Mouse (Mus musculus): ENCODE results near the gene Thoc5. TPM values are rescaled to one million over a fixed set of nuclear protein-coding genes. Genes with fewer than 3 reads are reported as not detected.

The Thoc5 gene
- polyA plus RNA-seq, 1 experiment from 2014 or later: 40.5 TPM

- no peak overlapping the region for H3K4me2 ChIP-seq
- 50% methylated on average over 6 of the region's 6 CpGs for WGBS
- H3K9me3 ChIP-seq (ENCODE audit: control insufficient read depth, low read length): no peaks in the 10 kb centered on the region
- H3K27me3 ChIP-seq (replicated peaks; ENCODE audit: control insufficient read depth, insufficient read depth, low read length): no peaks in the 10 kb centered on the region; the same call in 1 of the 2 replicates
- H3K4me3 ChIP-seq (ENCODE audit: low read depth, low read length): no peak overlapping the region
- ATAC-seq (replicated peaks; ENCODE audit: low FRiP score) (no peak), DNase-seq (ENCODE audit: low spot score) (no peak)
- no peaks in the 10 kb centered on the region for H3K36me3 ChIP-seq (ENCODE audit: control insufficient read depth, insufficient read depth, low read length)
- no peak overlapping the region for H3K9ac ChIP-seq (ENCODE audit: low read depth, low read length)
- peaks cover 16% of the 10 kb centered on the region for H3K4me1 ChIP-seq (replicated peaks; ENCODE audit: control insufficient read depth, insufficient read depth, low read length)
- H3K27ac ChIP-seq (ENCODE audit: low read depth, low read length): no peak overlapping the region
These were observed 68.1 kb downstream of the Thoc5 start for GRCm38 (mm10) chr11:4963099-4963808.

- no peak overlapping the region for H3K4me2 ChIP-seq
- H3K4me1 ChIP-seq (replicated peaks; ENCODE audit: control insufficient read depth, insufficient read depth, low read length): peaks cover 21% of the 10 kb centered on the region
- 59% methylated on average over 2 of the region's 2 CpGs for WGBS
- ATAC-seq (replicated peaks; ENCODE audit: low FRiP score) (no peak), DNase-seq (ENCODE audit: low spot score) (no peak)
- H3K36me3 ChIP-seq (ENCODE audit: control insufficient read depth, insufficient read depth, low read length): no peaks in the 10 kb centered on the region
- peak overlapping the region; percentile 81; the same call in 1 of the 2 replicates for H3K27ac ChIP-seq (ENCODE audit: low read depth, low read length)
- H3K9me3 ChIP-seq (ENCODE audit: control insufficient read depth, low read length): no peaks in the 10 kb centered on the region
- H3K9ac ChIP-seq (ENCODE audit: low read depth, low read length): 0 out of 2 replicates have a peak overlapping the region, but pooled peaks have one; percentile 28
- H3K27me3 ChIP-seq (replicated peaks; ENCODE audit: control insufficient read depth, insufficient read depth, low read length): no peaks in the 10 kb centered on the region
- no peak overlapping the region for H3K4me3 ChIP-seq (ENCODE audit: low read depth, low read length)
These were observed 71.2 kb downstream of the Thoc5 start for GRCm38 (mm10) chr11:4966325-4966724.

- peak overlapping the region; percentile 81 for H3K27ac ChIP-seq (ENCODE audit: low read depth, low read length)
- H3K36me3 ChIP-seq (ENCODE audit: control insufficient read depth, insufficient read depth, low read length): no peaks in the 10 kb centered on the region
- H3K27me3 ChIP-seq (replicated peaks; ENCODE audit: control insufficient read depth, insufficient read depth, low read length): no peaks in the 10 kb centered on the region
- H3K9me3 ChIP-seq (ENCODE audit: control insufficient read depth, low read length): no peaks in the 10 kb centered on the region
- H3K4me2 ChIP-seq: peak overlapping the region; percentile 30
- H3K4me1 ChIP-seq (replicated peaks; ENCODE audit: control insufficient read depth, insufficient read depth, low read length): peaks cover 21% of the 10 kb centered on the region
- no peak overlapping the region for H3K4me3 ChIP-seq (ENCODE audit: low read depth, low read length)
- DNase-seq (ENCODE audit: low spot score) (no peak), ATAC-seq (replicated peaks; ENCODE audit: low FRiP score) (peak; percentile 88)
- 34% methylated on average over 5 of the region's 5 CpGs for WGBS
- 0 out of 2 replicates have a peak overlapping the region, but pooled peaks have one; percentile 28 for H3K9ac ChIP-seq (ENCODE audit: low read depth, low read length)
These were observed 71.8 kb downstream of the Thoc5 start for GRCm38 (mm10) chr11:4966888-4967287.

GRCm38 (mm10) chr11:4967549-4967948 is 72.4 kb downstream of the Thoc5 start:
- Histone ChIP-seq H3K9me3 (ENCODE audit: control insufficient read depth, low read length) (no peaks in the 10 kb centered on the region), H3K36me3 (ENCODE audit: control insufficient read depth, insufficient read depth, low read length) (no peaks in the 10 kb centered on the region), H3K27ac (ENCODE audit: low read depth, low read length) (peak overlapping the region; percentile 81), H3K9ac (ENCODE audit: low read depth, low read length) (no peak overlapping the region), H3K4me1 (replicated peaks; ENCODE audit: control insufficient read depth, insufficient read depth, low read length) (peaks cover 21% of the 10 kb centered on the region), H3K4me3 (ENCODE audit: low read depth, low read length) (no peak overlapping the region), H3K4me2 (peak overlapping the region; percentile 30), H3K27me3 (replicated peaks; ENCODE audit: control insufficient read depth, insufficient read depth, low read length) (no peaks in the 10 kb centered on the region)
- no peak for DNase-seq (ENCODE audit: low spot score)
- WGBS: 36% methylated on average over 2 of the region's 2 CpGs
- peak; percentile 87 for ATAC-seq (replicated peaks; ENCODE audit: low FRiP score)

- no peak overlapping the region for H3K4me3 ChIP-seq (ENCODE audit: low read depth, low read length)
- no peaks in the 10 kb centered on the region for H3K9me3 ChIP-seq (ENCODE audit: control insufficient read depth, low read length)
- DNase-seq (ENCODE audit: low spot score): no peak
- H3K9ac ChIP-seq (ENCODE audit: low read depth, low read length): no peak overlapping the region
- H3K4me2 ChIP-seq: no peak overlapping the region
- H3K27me3 ChIP-seq (replicated peaks; ENCODE audit: control insufficient read depth, insufficient read depth, low read length): no peaks in the 10 kb centered on the region
- peak overlapping the region; percentile 50 for H3K27ac ChIP-seq (ENCODE audit: low read depth, low read length)
- WGBS: 70% methylated on average over 10 of the region's 10 CpGs
- peaks cover 22% of the 10 kb centered on the region for H3K4me1 ChIP-seq (replicated peaks; ENCODE audit: control insufficient read depth, insufficient read depth, low read length)
- H3K36me3 ChIP-seq (ENCODE audit: control insufficient read depth, insufficient read depth, low read length): no peaks in the 10 kb centered on the region
- ATAC-seq (replicated peaks; ENCODE audit: low FRiP score): no peak
These were observed 73.3 kb downstream of the Thoc5 start for GRCm38 (mm10) chr11:4968376-4968775.

GRCm38 (mm10) chr11:4972967-4973870 is 78.1 kb downstream of the Thoc5 start:
- no peak overlapping the region; the same call in 1 of the 2 replicates for H3K4me2 ChIP-seq
- no peak overlapping the region for H3K4me3 ChIP-seq (ENCODE audit: low read depth, low read length)
- no peaks in the 10 kb centered on the region for H3K9me3 ChIP-seq (ENCODE audit: control insufficient read depth, low read length)
- H3K4me1 ChIP-seq (replicated peaks; ENCODE audit: control insufficient read depth, insufficient read depth, low read length): peaks cover 18% of the 10 kb centered on the region
- no peak overlapping the region for H3K9ac ChIP-seq (ENCODE audit: low read depth, low read length)
- ATAC-seq (replicated peaks; ENCODE audit: low FRiP score) (peak; percentile 78), DNase-seq (ENCODE audit: low spot score) (no peak)
- H3K36me3 ChIP-seq (ENCODE audit: control insufficient read depth, insufficient read depth, low read length): no peaks in the 10 kb centered on the region
- H3K27me3 ChIP-seq (replicated peaks; ENCODE audit: control insufficient read depth, insufficient read depth, low read length): no peaks in the 10 kb centered on the region
- H3K27ac ChIP-seq (ENCODE audit: low read depth, low read length): peak overlapping the region; percentile 13; the same call in 1 of the 2 replicates
- 56% methylated on average over 13 of the region's 13 CpGs for WGBS

GRCm38 (mm10) chr11:4973871-4974256 is 78.7 kb downstream of the Thoc5 start:
- no peaks in the 10 kb centered on the region for H3K27me3 ChIP-seq (replicated peaks; ENCODE audit: control insufficient read depth, insufficient read depth, low read length)
- no peaks in the 10 kb centered on the region for H3K36me3 ChIP-seq (ENCODE audit: control insufficient read depth, insufficient read depth, low read length)
- H3K27ac ChIP-seq (ENCODE audit: low read depth, low read length): peak overlapping the region; percentile 13; the same call in 1 of the 2 replicates
- DNase-seq (ENCODE audit: low spot score): no peak
- H3K4me3 ChIP-seq (ENCODE audit: low read depth, low read length): no peak overlapping the region
- no peak for ATAC-seq (replicated peaks; ENCODE audit: low FRiP score)
- peaks cover 14% of the 10 kb centered on the region for H3K4me1 ChIP-seq (replicated peaks; ENCODE audit: control insufficient read depth, insufficient read depth, low read length)
- no peak overlapping the region for H3K9ac ChIP-seq (ENCODE audit: low read depth, low read length)
- H3K9me3 ChIP-seq (ENCODE audit: control insufficient read depth, low read length): no peaks in the 10 kb centered on the region
- WGBS: 65% methylated on average over 2 of the region's 2 CpGs
- no peak overlapping the region for H3K4me2 ChIP-seq

- H3K36me3 ChIP-seq (ENCODE audit: control insufficient read depth, insufficient read depth, low read length): no peaks in the 10 kb centered on the region
- H3K27ac ChIP-seq (ENCODE audit: low read depth, low read length): peak overlapping the region; percentile 64
- H3K9ac ChIP-seq (ENCODE audit: low read depth, low read length): no peak overlapping the region; the same call in 1 of the 2 replicates
- ATAC-seq (replicated peaks; ENCODE audit: low FRiP score) (peak; percentile 24; the same call in 1 of the 2 replicates), DNase-seq (ENCODE audit: low spot score) (no peak)
- peak overlapping the region; percentile 20; the same call in 1 of the 2 replicates for H3K4me2 ChIP-seq
- H3K27me3 ChIP-seq (replicated peaks; ENCODE audit: control insufficient read depth, insufficient read depth, low read length): no peaks in the 10 kb centered on the region
- H3K4me1 ChIP-seq (replicated peaks; ENCODE audit: control insufficient read depth, insufficient read depth, low read length): peaks cover 14% of the 10 kb centered on the region
- H3K4me3 ChIP-seq (ENCODE audit: low read depth, low read length): no peak overlapping the region
- no peaks in the 10 kb centered on the region for H3K9me3 ChIP-seq (ENCODE audit: control insufficient read depth, low read length)
- 50% methylated on average over 11 of the region's 11 CpGs for WGBS
These were observed 79.4 kb downstream of the Thoc5 start for GRCm38 (mm10) chr11:4974376-4975122.

Measured in liver, embryonic 11.5 days (tissue).